Mouse (Mus musculus) neural tube, embryonic 10.5 days (tissue): ENCODE measurements around the gene Arhgef28.

Experiments used
- DNase-seq: peaks from one replicate; pipeline ENCODE4 v3.0.0-alpha.2; 2017; ENCODE audit warnings: low spot score; ENCODE audit errors: extremely low spot score

Gene Arhgef28

GRCm38 (mm10) chr13:97918117-97918900 lies 287.9 kb downstream of the Arhgef28 start:
- DNase-seq, result no peak

DNA sequence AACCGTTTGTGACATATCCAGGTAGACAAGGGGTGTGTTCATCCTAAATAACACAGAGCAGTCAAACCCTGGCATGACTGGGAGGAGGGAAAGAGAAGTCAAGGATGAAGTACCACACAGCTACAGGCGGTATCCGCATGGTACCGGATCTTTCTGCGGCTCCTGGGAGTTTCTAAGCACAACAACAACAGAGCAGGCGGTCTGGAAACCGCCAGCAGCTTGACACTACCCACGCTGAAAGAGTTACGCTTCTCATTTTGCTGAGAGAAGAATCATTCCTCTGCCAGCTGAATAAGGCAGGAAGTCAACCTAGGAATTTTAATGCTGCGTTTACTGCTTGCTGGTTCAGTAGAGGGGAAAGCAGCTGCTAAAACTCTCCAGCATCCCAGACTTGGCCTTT lies 295.2 kb downstream of the Arhgef28 start:
- DNase-seq, result no peak

DNA sequence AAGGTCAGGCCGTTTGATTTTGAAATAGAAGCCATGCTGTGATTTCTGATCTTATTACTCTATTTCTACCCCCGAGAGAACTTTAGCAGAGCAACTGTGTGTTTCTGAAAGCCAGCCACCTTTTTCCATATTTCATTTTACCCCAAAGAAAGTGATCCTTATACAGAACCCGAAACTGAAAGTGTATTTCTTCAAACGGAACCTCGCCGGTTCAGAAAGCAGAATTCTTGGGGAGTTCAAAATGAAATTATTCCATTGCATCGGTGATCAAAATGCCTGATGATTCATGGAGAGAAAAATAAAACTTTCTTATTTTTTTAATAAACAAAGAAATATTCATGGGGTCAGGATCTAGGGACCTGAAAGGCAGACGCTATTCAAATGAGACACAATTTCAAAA lies 303.4 kb downstream of the Arhgef28 start:
- no peak for DNase-seq

DNA sequence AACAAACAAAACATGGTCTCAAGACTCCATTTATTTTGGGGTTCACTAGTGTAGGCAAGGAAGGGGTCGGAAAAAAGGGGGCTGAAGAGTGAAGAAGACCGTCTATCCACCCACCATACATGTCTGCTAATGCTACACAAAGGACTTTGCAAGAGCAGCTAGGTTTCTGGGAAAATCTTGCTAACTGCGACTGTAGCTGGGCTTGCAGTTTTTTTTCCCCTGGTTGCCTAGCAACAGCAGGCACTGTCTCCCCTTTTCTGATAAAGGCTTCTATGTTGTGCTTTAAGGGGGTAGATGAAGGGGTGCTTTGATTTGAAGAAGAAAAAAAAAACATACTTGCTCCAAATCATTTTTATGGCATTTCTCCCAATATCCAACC lies 305.9 kb downstream of the Arhgef28 start:
- DNase-seq, result no peak

GRCm38 (mm10) chr13:97899604-97900379 lies 306.4 kb downstream of the Arhgef28 start:
- DNase-seq, result no peak

DNA sequence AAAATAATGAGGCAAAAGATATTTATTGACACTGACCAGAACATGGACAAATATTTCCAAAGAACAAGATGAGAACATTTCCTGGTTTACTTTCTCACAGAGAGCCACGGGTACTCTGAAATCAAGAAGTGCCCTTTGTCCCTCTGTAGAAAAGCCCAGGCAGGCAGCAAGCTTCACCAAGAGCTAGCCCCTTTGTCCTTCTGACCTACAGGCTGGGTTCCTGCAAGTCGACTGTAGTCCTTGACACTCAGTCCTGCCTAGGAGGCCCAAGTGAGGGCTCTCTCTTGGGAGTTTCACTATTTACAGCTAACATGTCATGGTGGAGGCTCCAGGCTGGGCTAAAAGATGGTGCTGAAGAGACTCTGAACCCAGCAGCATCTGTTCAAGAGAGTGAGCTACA lies 307.6 kb downstream of the Arhgef28 start:
- DNase-seq, result no peak

DNA sequence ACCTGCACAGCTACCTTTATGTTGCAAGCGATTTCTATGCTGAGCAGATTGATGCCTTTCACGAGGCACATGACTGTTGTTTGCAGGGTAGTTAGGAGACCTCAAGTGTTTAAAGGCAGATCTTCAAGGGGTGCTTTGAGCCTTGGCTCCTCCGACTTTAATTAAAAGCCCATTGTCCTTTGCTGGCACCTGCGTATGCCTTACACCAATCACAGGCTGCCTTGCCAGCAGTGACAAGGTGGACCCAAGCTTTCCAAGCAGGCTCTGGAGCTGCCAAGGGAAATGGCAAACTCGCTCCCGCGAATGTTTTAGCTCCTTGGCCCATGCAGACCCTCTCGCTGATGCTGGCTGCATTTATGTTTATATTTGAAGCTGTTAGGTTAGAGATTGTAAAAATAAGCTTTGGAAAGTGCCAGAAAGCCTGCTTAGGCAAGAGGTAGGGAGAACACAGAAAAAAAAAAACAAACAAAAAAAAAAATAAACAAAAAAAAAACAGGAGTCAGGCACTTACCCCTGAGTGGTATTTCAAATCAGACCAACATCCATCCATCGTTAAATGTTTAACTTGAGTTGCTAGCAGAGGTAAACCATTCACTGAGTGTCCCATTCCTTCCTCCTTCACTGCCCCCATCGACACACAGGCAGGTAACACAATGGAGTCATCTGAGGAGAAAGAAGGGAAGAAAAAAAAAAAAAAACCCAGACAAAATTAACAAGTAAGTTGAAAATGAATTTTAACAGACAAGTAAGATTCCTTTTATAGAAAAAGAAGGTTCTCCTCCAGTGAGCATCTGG lies 313.0 kb downstream of the Arhgef28 start:
- no peak for DNase-seq

DNA sequence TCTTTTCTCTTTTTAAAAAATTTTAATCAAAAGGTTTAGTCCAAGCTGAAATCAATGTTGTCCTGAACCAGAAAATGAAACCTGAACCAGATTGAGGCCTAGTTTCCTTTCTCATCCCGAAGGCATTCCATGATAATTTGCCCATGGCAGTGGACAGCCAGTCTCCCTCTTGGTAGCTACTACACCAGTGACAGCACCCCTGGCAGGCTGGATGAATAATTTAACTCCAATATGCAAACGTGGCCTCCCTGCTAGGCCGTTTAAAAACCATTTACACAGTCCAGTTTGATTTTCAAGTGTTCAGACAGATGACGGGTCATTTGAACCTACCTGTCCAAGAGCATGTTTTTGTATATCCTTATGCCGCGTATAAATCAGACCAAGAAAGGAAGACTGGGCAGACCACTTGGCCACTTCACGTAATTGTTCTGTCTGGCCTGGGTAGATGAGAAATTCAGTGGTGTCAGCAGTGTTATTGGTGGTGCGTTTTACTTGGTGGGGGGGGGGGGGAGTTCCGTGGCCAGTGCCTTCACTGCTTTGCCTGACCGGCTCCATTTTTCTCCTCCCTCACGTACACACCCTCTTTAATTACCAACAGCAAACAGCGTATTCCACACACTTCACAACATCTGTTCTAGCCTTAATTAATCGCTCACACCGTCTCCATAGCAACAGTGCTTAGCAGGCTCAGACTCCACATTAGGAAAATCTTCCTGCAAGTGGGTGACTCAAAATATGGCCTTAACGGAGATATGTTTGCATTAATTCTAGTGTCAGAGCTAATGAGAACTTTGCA lies 314.0 kb downstream of the Arhgef28 start:
- DNase-seq, result no peak

DNA sequence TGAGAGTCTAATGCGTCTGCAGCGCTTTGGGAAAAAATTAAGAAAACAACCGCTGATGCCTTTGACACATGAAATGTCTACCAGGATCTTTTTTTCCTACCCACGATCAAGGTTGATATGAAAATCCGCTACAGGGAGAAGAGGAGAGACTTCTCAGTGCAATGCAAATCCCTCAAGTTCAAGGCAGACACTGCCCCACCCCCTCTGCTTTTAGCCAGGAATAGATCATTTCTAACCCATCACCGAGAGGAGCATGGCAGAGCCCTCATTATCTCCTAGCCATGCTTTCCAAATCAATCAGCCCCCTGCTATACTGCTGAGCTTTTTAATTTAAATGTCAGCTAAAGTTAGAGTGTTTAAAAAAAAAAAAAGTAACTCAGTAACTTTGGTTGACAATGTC lies 318.2 kb downstream of the Arhgef28 start:
- no peak for DNase-seq

DNA sequence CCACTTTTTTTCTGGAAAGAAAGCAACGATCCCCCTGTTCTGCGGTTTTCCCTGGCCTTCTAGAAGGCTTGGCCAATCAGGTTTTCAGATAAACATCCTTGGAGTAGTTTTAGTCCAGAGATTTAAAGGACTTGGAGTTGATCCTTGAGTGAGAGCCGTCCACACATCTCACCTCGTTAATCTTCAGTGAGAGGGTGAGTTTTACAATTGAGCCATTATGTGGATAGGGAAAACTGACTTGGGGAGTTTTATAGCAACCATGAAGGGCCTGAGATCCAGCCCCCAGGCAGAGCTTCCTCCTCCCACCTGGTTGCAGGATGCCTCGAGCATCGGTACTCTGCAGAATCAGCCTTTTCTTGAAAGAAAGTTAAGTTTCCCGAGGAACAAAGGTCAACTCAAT lies 318.7 kb downstream of the Arhgef28 start:
- no peak for DNase-seq

DNA sequence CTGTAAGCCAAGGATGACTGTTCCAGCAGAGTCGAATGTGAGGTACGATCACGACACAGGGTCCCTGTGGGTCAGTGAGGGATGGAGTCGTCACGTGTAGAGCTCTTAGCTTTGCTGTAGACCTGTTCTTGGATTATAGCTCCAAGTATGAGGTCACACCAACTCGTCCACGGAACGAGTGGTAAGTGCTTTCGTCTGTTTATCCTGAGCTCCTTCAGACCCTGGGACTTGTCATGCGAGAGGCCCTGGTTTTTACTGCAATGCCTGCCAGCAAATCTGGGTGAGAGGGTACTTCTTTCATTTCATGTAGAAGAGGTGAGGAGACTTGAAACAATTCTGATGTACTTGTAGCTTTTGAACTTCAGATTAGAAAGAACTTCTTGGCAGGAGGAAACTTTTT lies 322.6 kb downstream of the Arhgef28 start:
- no peak for DNase-seq

DNA sequence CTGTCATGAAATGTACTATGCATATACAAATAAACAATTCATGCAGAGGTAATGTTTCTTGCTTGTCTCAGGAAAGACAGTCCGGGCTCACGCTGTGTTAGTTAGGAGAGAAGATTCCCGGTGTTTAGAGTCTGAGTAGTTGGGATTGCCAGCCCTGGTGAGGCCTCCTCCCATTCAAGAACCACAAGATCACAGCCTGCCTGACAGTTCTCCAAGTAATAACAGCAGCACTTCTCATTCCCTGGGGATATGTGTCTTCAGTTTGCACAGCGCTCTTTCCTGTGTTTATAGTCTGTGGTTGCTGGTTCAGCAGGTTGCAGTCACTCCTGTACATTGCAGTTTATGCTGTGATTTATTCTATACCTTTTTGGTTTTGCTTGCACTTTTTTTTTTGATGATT lies 329.8 kb downstream of the Arhgef28 start:
- DNase-seq, result no peak

DNA sequence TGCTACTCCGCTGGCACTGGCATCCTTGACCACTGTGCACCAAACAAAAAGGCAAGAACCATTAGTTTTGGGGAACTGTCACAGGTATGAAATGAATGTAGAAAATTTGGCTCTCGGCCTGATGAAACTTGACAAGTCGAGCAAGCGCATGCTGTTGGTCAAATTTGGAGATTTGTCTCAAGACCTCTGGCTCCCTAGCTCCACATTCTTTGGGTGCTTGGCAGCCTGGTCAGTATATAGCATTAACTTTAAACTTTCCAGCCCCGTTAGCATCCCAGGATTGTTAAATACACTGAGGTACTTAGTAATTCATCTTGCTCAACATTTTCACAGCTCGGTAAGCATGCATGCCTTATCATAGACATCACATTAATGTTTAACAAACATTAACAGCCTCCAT lies 330.2 kb downstream of the Arhgef28 start:
- DNase-seq, result no peak

DNA sequence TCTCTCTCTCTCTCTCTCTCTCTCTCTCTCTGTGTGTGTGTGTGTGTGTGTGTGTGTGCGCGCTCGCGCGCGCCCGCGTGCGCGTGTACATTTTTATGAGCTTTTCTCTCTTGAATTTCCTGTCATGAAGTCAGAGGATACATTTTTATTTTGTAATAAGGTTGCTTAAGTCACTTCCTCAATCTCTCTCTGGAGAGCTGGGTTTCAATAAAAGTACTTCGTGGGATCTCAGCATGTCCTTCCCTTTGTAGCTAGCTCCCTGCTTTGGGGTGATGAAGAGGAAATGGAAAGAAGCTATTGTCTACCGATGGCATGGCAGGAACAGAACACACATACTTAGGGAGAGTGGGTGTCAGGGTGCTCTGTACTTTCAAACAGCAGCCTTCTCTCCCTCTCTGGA lies 336.8 kb downstream of the Arhgef28 start:
- no peak for DNase-seq

GRCm38 (mm10) chr13:97867322-97867962 lies 338.8 kb downstream of the Arhgef28 start:
- DNase-seq, result peak; percentile 36

DNA sequence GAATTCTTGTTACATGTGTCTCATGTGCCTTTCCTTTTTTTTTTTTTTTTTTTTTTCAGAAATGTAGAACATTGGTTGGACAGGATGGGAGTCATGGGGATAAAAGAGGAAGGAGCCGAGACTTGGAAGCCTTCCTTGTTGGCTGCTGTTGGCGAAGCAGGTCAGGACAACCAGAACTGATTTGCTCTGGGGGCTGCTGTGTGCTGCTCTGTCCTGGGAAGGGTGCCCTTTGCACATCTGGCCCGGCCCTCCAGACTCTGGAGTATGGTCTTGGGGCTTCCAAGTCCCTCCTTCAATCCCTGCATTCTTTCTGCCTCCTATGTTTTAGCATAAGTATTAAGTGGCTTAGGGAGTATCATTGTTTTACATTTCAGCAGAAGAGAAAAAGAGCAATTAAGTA lies 347.2 kb downstream of the Arhgef28 start:
- no peak for DNase-seq

DNA sequence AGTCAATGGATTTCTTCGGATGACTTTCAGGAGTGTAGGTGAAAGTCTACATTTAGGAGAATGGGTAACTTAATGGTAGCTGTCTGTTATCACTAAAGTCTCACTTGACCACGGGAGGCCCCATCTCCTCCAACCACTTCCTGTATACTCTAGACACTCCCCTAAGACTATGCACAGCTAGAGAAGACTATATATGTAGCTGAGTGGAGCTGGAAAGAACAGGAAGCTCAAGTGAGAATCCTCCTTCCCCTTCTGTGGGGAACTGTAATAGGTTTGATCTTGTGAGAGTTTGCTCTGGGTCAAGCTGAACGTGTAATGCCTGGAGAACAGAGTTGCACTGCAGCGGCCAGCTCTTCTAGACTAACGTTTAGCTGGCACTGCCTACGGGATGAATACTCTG lies 348.4 kb downstream of the Arhgef28 start:
- DNase-seq, result no peak

- DNase-seq, result no peak
Measured at GRCm38 (mm10) chr13:97853356-97853968, 352.8 kb downstream of the Arhgef28 start.
